Comparison of ENCODE assay signal across 14 mouse cellular contexts in genomic region chr8:12951051-12951630, GRCm38 (mm10).
DNase-seq lines count a peak whose midpoint lies in the region; ATAC-seq lines count a peak whose summit lies in the region.
"Had no signal": no experiment of that assay in that cellular context is flagged by ENCODE, and none has a peak within 500 bp of the region (broad histone marks: within the 10 kb centered on the region; RNA-seq: fewer than 3 reads in every experiment).

No protein-coding gene starts in this region.

- H3K9ac ChIP-seq in forebrain, embryonic 14.5 days (ENCODE audit: low read length), result peak overlapping the region; percentile 47
- H3K9ac ChIP-seq in hindbrain, embryonic 14.5 days, result peak overlapping the region; percentile 98
- peak overlapping the region; percentile 46; the same call in 1 of the 2 replicates for H3K9ac ChIP-seq in neural tube, embryonic 13.5 days
- H3K9ac ChIP-seq: embryonic facial prominence, embryonic 15.5 days; stomach, embryonic 15.5 days had no signal

- DNase-seq in forebrain, embryonic 14.5 days (ENCODE audit: low spot score), result no peak
- no peak for DNase-seq in forebrain, embryonic 10.5 days (ENCODE audit: extremely low spot score, low spot score)
- peak; percentile 71 for DNase-seq in cerebellum, adult 9-11 months
- no peak for DNase-seq in hindbrain, embryonic 14.5 days (ENCODE audit: low spot score)
- DNase-seq in ovary, postnatal 10 days (ENCODE audit: low spot score), result no peak
- no peak for DNase-seq in thymus, postnatal 4 days
- DNase-seq: lung, adult 18-20 months; retina, postnatal 1 day had no signal

- ATAC-seq in forebrain, embryonic 14.5 days, result no peak
- ATAC-seq in hindbrain, embryonic 14.5 days (ENCODE audit: low FRiP score), result no peak
- no peak for ATAC-seq in neural tube, embryonic 13.5 days (ENCODE audit: low read depth)
- ATAC-seq: CD4-positive, CD25-positive, alpha-beta regulatory T cell, adult 4 months had no signal

- H3K27ac ChIP-seq in forebrain, embryonic 14.5 days (ENCODE audit: low read depth, low read length), result no peak overlapping the region
- no peak overlapping the region for H3K27ac ChIP-seq in forebrain, embryonic 10.5 days
- no peak overlapping the region for H3K27ac ChIP-seq in hindbrain, embryonic 14.5 days
- H3K27ac ChIP-seq in neural tube, embryonic 13.5 days (replicated peaks), result no peak overlapping the region
- H3K27ac ChIP-seq: embryonic facial prominence, embryonic 15.5 days; layer of hippocampus, adult 2 months; left cerebral cortex, adult 2 months; stomach, embryonic 15.5 days had no signal

- no peak overlapping the region for H3K4me3 ChIP-seq in forebrain, embryonic 14.5 days (ENCODE audit: low read depth, low read length)
- no peak overlapping the region for H3K4me3 ChIP-seq in forebrain, embryonic 10.5 days
- H3K4me3 ChIP-seq in hindbrain, embryonic 14.5 days (replicated peaks; ENCODE audit: low read length), result no peak overlapping the region
- no peak overlapping the region for H3K4me3 ChIP-seq in neural tube, embryonic 13.5 days
- H3K4me3 ChIP-seq: embryonic facial prominence, embryonic 15.5 days; layer of hippocampus, adult 2 months; left cerebral cortex, adult 2 months; stomach, embryonic 15.5 days had no signal

- no peaks in the 10 kb centered on the region for H3K9me3 ChIP-seq in forebrain, embryonic 14.5 days (replicated peaks; ENCODE audit: control insufficient read depth, low read length)
- no peaks in the 10 kb centered on the region for H3K9me3 ChIP-seq in forebrain, embryonic 10.5 days
- H3K9me3 ChIP-seq in hindbrain, embryonic 14.5 days (ENCODE audit: control insufficient read depth, low read length), result no peaks in the 10 kb centered on the region
- H3K9me3 ChIP-seq in neural tube, embryonic 13.5 days, result no peaks in the 10 kb centered on the region
- H3K9me3 ChIP-seq: embryonic facial prominence, embryonic 15.5 days; stomach, embryonic 15.5 days had no signal

- no peaks in the 10 kb centered on the region for H3K27me3 ChIP-seq in forebrain, embryonic 14.5 days (replicated peaks; ENCODE audit: control insufficient read depth, insufficient read depth, low read length)
- peaks cover 7% of the 10 kb centered on the region for H3K27me3 ChIP-seq in forebrain, embryonic 10.5 days (ENCODE audit: poor library complexity, severe bottlenecking)
- H3K27me3 ChIP-seq in hindbrain, embryonic 14.5 days (ENCODE audit: control insufficient read depth, insufficient read depth, low read length), result no peaks in the 10 kb centered on the region
- H3K27me3 ChIP-seq in neural tube, embryonic 13.5 days, result no peaks in the 10 kb centered on the region
- H3K27me3 ChIP-seq: embryonic facial prominence, embryonic 15.5 days; stomach, embryonic 15.5 days had no signal

- peaks cover 18% of the 10 kb centered on the region; the same call in 1 of the 2 replicates for H3K36me3 ChIP-seq in forebrain, embryonic 14.5 days (ENCODE audit: control insufficient read depth, insufficient read depth, low read length)
- peaks cover 11% of the 10 kb centered on the region; the same call in 1 of the 2 replicates for H3K36me3 ChIP-seq in forebrain, embryonic 10.5 days (replicated peaks)
- H3K36me3 ChIP-seq in hindbrain, embryonic 14.5 days (replicated peaks; ENCODE audit: control insufficient read depth, insufficient read depth), result peaks cover 34% of the 10 kb centered on the region
- H3K36me3 ChIP-seq in neural tube, embryonic 13.5 days, result peaks cover 25% of the 10 kb centered on the region
- H3K36me3 ChIP-seq: embryonic facial prominence, embryonic 15.5 days; stomach, embryonic 15.5 days had no signal

- peaks cover 21% of the 10 kb centered on the region for H3K4me1 ChIP-seq in forebrain, embryonic 14.5 days (ENCODE audit: control insufficient read depth, insufficient read depth, low read length)
- peaks cover 45% of the 10 kb centered on the region for H3K4me1 ChIP-seq in forebrain, embryonic 10.5 days
- peaks cover 46% of the 10 kb centered on the region for H3K4me1 ChIP-seq in hindbrain, embryonic 14.5 days (replicated peaks; ENCODE audit: control insufficient read depth, insufficient read depth, low read length)
- H3K4me1 ChIP-seq in neural tube, embryonic 13.5 days (replicated peaks), result peaks cover 82% of the 10 kb centered on the region

- 79% methylated on average over 7 of the region's 7 CpGs for WGBS in forebrain, embryonic 14.5 days
- WGBS in forebrain, embryonic 10.5 days, result 87% methylated on average over 7 of the region's 7 CpGs
- 83% methylated on average over 7 of the region's 7 CpGs for WGBS in hindbrain, embryonic 14.5 days
- WGBS in neural tube, embryonic 13.5 days, result 79% methylated on average over 7 of the region's 7 CpGs

- 0 out of 2 replicates have a peak overlapping the region, but pooled peaks have one; percentile 5 for H3K4me2 ChIP-seq in forebrain, embryonic 14.5 days (ENCODE audit: low read length)
- H3K4me2 ChIP-seq in hindbrain, embryonic 14.5 days (replicated peaks), result peak overlapping the region; percentile 91
- H3K4me2 ChIP-seq in neural tube, embryonic 13.5 days, result peak overlapping the region; percentile 80
- H3K4me2 ChIP-seq: embryonic facial prominence, embryonic 15.5 days; stomach, embryonic 15.5 days had no signal

Comparison
In these comparisons a context has a peak if more than half of its experiments do, and no peak if none do; other contexts are left out.
1. H3K4me2 ChIP-seq: peak in every context shown above with its lines; median percentile 91 in hindbrain, embryonic 14.5 days; 80 in neural tube, embryonic 13.5 days; 5 in forebrain, embryonic 14.5 days.
2. H3K9ac ChIP-seq: peak in every context shown above with its lines; median percentile 98 in hindbrain, embryonic 14.5 days; 47 in forebrain, embryonic 14.5 days; 46 in neural tube, embryonic 13.5 days.